Mouse (Mus musculus) NIH3T3 (cell line): ENCODE measurements around the gene Vps41.

ENCODE experiments used
- DNase-seq: peaks from one replicate; pipeline ENCODE4 v3.0.0-alpha.2; 2012; ENCODE audit warnings: low read depth

The Vps41 gene

DNA sequence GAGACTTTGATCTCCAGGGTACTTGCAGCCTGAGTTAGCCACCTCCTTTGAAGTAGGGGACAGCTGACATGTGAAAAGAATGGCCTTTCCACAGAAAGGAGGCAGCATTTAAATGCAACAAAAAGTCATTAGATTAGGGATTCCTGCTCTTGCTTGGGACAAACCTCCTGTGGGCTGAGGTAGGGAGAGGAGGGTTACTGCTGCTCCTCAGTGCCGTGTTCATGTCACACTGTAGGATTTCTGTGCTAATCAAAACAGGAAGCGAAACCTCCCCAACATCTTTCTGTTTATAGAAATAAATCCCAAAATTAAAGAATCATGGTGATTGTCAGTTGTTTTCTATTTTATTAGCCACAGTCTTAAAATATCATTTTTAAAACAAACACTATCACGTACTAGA is 77.4 kb downstream of the Vps41 start:
- DNase-seq, result no peak

DNA sequence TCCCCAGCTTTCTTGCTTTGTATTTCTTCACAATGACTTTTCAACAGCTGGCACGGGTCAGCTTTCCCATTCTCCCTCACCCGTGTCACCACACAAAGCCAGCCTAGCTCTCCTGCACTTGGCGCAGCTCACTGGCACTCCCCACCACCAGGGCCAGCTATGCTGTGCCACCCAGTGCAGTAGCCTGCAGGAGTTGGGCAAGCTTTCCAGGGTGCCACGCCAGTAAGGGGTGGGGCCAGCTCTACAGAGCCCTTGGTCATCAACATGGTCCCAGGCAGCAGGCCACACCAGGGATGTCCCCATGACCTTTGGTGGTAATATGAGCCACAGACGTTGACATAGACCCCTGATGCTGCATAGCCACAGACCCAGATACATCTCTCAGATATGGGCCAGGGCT is 80.5 kb downstream of the Vps41 start:
- no peak for DNase-seq

GRCm38 (mm10) chr13:18800434-18800833 is 83.3 kb downstream of the Vps41 start:
- no peak for DNase-seq

DNA sequence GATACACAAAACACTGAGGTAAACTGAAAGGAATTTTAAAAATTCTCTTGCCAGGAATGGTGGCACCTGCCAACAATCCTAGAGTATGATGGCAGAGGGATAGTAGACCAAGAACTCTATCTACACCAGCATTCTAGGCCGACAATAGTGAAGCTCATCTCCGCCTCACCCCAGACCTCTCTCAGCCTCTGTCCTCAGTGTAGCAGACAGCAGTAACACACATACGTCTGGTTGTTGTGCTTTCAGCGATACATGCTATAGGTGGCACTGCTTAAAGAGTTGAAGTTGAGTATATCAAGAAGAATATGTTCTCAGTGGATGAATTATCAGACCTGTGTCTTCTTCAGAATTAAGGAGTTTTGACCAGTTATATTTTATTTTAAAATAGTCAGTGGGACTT is 92.4 kb downstream of the Vps41 start:
- DNase-seq, result no peak

- peak; percentile 82 for DNase-seq
Observed at GRCm38 (mm10) chr13:18809978-18810675, 93.0 kb downstream of the Vps41 start.

DNA sequence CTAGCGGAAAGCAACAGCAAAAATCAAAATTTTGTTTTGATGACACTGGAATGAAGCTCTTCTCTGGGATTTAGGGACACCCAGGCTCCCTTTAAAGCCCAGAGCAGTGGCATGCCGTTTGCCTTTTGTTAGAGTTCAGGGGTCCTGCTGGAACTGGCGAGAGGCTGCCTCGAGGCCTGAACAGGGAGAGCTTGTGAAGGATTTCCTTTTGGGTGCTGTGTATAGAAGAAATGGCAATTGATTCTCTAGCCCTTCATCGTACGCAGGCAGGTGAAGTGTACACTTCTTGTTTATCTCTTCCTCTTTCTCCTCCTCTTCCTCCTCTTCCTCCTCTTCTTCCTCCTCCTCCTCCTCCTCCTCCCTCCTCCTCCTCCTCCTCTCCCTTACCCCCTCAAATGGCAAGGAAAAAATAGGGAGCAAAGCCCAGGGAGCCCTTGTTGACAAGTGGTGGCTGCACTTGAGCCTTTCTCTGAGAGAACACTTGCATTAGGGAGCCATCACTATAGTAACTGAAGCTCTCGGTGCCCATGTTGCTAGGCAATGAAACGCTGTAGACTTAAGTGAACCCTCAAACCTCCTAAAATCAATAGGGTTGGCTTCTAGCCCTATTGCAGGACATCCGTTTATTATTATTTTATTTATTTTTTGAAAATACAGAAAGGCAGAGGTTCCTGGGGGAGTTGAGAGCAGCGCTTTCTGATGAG is 107.5 kb downstream of the Vps41 start:
- DNase-seq, result no peak

DNA sequence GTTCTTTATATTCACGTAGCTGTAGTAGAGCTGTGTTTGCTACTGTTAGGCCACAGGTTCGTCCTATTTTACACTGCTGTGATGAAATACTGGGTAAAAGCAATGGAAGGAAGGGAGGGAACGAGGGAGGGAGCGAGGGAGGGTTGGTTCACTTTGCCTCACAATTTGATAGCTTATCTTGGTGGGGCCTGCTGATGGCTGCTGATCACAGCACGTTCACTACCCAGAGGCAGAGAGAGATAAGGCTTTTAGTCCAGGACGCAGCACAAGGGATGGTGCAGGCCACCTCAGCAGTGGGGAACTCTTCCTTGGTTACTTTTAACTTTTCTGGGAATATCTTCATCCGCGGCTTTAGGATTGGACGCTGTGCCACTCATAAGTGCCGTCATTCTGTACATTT is 109.9 kb downstream of the Vps41 start:
- DNase-seq, result no peak

DNA sequence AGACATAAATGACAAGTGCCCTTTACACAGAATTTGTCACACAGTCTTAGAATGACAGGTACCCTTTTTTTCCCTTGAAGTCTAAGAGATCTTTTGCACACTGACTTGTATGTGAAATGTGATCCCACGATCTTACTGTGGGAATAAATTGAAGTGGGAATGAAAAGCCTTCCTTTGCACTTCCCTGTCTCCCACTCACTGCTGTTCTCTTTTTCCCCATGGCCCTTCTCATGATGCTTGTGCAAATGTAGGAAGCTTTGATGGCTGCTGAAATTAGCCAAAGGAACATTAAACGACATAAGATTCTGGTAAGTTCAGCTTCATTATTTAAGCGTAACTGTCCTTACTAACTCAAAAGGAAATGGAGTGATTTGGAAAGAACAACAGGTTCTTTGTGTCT is 113.4 kb downstream of the Vps41 start:
- no peak for DNase-seq

DNA sequence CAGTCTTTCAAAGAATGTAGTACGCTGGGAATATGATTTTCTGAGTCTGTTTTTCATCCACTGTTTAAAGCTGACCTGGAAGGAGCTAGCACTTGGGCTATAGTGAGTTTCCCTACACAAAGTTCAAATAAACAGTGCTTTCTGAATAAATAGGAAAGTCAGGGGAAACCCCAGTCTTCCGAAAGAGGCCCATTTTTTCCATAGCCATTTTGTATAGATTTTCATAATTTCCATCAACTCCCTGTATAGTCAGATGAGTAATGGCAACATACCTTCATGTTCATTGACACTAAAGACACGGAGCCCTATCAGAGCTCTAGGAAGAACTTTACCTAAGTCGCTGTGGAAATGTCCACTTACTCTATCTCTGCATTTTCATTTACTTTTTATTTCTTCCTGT is 122.1 kb downstream of the Vps41 start:
- DNase-seq, result no peak

DNA sequence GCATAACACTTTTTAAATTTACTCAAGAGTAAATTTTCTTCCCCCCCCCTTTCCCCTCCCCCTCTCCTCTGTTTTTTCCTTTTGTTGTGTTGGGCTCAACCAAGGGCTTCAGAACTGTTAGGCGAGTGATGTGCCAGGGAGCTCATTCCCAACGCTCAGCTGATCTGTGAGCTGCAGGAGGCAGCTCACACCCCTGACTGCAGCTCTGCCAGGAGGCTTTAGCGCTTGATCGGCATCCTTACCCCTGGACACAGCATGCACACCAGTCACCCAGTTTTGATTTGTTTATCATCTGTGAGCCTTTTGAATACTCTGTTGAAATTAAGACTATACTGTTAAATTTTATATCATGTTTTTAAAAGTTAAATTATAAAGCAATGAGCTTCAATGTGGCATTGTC is 123.3 kb downstream of the Vps41 start:
- DNase-seq, result no peak

DNA sequence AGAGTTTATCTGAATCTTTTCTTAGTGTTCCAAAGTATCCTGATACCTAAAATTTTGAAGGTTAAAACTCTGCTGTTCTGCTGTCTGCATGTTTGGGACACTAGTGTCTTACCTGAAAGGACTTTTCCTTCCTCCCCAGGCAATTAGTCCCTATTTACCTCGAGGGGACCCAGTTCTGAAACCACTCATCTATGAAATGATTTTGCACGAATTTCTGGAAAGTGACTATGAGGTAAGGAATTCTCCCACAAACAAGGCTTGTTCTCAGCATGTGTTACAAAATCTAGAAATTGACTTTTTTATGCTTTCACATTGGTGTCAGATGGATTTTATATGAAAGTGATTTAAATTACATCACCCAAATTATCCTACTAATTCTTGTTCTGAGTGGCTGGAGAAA is 123.9 kb downstream of the Vps41 start:
- DNase-seq, result peak; percentile 2

DNA sequence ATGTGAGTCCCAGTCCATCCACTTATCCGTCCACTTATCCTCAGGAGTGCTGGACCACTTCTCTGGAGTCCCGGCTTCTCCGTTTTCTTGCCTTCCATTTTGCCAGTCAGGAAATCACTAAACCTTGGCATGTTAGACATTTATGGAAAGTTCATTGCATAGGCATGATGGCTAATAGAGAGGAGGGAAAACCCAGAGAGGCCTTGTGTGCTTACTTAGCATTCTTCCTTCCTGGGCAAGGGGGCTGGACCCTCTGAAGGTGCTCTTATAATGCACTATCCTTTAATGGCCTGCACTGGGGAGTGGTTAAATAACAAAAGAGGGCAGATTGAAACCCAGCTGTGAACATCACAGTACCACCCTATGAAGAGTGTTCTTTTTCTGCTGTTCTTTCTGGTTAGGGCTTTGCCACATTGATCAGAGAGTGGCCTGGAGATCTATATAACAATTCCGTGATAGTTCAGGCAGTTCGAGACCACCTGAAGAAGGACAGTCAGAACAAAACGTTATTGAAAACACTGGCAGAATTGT is 124.7 kb downstream of the Vps41 start:
- no peak for DNase-seq

DNA sequence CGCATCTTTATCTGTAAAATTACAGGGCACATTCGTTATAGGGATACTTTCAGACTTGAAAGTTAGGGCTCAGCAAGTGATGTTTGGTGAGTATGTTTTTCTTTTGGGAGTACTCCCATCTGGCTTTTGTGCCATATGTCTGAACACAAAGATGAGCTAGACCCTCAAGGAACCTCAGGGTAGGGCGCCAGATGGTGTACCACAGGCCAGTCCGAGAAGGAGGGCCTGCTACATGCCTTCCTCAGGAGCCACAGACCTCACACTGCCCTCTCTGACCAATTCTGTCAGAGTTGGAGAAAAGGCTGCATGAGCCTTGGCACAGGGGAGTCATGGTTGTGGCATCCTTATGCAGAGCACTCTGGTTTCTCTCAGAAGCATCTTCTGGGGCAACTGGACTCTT is 125.5 kb downstream of the Vps41 start:
- DNase-seq, result no peak

GRCm38 (mm10) chr13:18843546-18843945 is 126.5 kb downstream of the Vps41 start:
- peak; percentile 61 for DNase-seq

DNA sequence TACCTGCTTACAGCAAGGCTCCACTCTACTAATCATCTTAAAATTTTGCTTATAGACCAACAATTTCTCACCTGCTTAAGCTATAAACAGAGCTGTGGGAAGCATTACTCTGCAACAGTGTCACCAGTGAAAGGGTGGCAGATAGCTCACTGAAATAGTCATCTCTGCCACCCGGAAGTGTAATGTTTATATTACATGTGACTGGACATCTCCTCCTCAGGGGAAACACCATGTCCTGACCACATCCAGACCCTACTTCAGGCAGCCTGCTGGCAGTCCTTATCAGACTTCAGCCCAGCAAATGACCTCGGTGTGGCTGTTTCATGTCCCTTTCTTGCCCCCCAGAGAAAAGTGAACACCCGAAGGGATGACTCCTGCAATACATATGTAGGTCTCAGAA is 130.3 kb downstream of the Vps41 start:
- DNase-seq, result no peak

GRCm38 (mm10) chr13:18849563-18849962 is 132.5 kb downstream of the Vps41 start:
- DNase-seq, result no peak

GRCm38 (mm10) chr13:18851182-18851581 is 134.1 kb downstream of the Vps41 start:
- DNase-seq, result no peak

GRCm38 (mm10) chr13:18852718-18853117 is 135.6 kb downstream of the Vps41 start:
- no peak for DNase-seq

- DNase-seq, result no peak
Observed at GRCm38 (mm10) chr13:18856026-18856802, 139.1 kb downstream of the Vps41 start.

GRCm38 (mm10) chr13:18858183-18858582 is 141.1 kb downstream of the Vps41 start:
- DNase-seq, result no peak

- DNase-seq, result no peak
Observed at GRCm38 (mm10) chr13:18859389-18859788, 142.3 kb downstream of the Vps41 start.

DNA sequence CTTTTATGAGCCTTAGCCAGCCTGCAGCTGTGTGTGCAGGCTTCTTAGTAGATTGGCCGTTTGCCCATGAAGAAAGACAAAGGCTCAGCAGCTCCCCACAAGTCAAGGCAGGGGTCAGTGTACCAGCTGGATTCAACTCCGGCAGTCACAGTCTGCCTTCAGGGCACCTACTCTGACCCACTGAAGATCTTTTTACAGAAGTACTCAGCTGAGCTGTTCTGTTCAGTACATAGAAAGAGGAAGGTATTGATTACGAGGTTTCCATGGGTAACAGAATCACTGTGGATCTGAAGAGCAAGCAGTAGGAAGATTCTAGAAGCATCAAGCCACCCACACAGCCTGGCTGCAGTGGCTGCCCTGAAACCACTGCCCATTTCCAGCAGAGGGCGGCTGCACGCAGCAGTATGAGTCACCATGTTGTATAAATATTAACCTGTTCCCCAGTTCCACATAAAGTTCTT is 151.0 kb downstream of the Vps41 start:
- peak; percentile 69 for DNase-seq

- DNase-seq, result no peak
Observed at GRCm38 (mm10) chr13:18868825-18869224, 151.7 kb downstream of the Vps41 start.
